Mouse (Mus musculus) spleen, adult 2 months (tissue): ENCODE results near the gene Tmem229b. TPM values are rescaled to one million over a fixed set of nuclear protein-coding genes. Genes with fewer than 3 reads are reported as not detected.

Experiments
- DNase-seq, 2 experiments: peaks; one replicate each; pipeline versions ENCODE4 v3.0.0 to v3.0.0-alpha.2; 2012 to 2021; ENCODE audit warnings: low spot score in 2 of 2, low read depth in 1 of 2
- H3K27ac ChIP-seq: fragments of 200-500 bp; 2 replicates; pipeline ENCODE4 v1.5.1; 2012; ENCODE audit warnings: low read length, inconsistent platforms; ENCODE audit not compliant: insufficient read depth
- H3K27me3 ChIP-seq: fragments of 200-500 bp; 2 replicates; pipeline ENCODE4 v1.6.1; 2012; ENCODE audit warnings: mild to moderate bottlenecking, moderate library complexity, low read length, inconsistent platforms; ENCODE audit not compliant: control insufficient read depth, insufficient read depth
- H3K36me3 ChIP-seq: fragments of 200-500 bp; 2 replicates; pipeline ENCODE4 v1.6.1; 2012; ENCODE audit warnings: mild to moderate bottlenecking, low read length, inconsistent platforms; ENCODE audit not compliant: control insufficient read depth, insufficient read depth
- H3K4me1 ChIP-seq: fragments of 200-500 bp; 2 replicates; pipeline ENCODE4 v1.6.1; 2011; ENCODE audit warnings: inconsistent platforms; ENCODE audit not compliant: control insufficient read depth, insufficient read depth, insufficient read length
- H3K4me3 ChIP-seq: fragments of 200-500 bp; 2 replicates; pipeline ENCODE4 v1.5.1; 2011; ENCODE audit warnings: mild to moderate bottlenecking, inconsistent platforms; ENCODE audit not compliant: insufficient read depth, insufficient read length; ENCODE audit errors: extremely low read depth
- CTCF ChIP-seq: fragments of 200-500 bp; IDR thresholded peaks from 2 replicates; pipeline ENCODE4 v1.5.1; 2011; ENCODE audit warnings: mild to moderate bottlenecking, inconsistent platforms; ENCODE audit not compliant: insufficient read depth, insufficient read length, insufficient replicate concordance; ENCODE audit errors: extremely low read depth
- POLR2A ChIP-seq: fragments of 200-500 bp; IDR thresholded peaks from 2 replicates; pipeline ENCODE4 v1.6.1; 2011; ENCODE audit warnings: low read depth, low read length, inconsistent platforms
- WGBS: fragments of 180-500 bp; shearing (Covaris S2); methylation state at CpG from one replicate; pipeline ENCODE4 v1.1.7; 2018; 5-methylcytosine and 5-hydroxymethylcytosine counted together
- polyA plus RNA-seq: library from polyadenylated mRNA; depleted of rRNA; stranded (reverse); fragments of >200 nt; gene quantifications from 2 replicates; pipeline ENCODE4 v1.2.3, GENCODE M21; 2012

Gene Tmem229b
- polyA plus RNA-seq, 1 experiment: 41.6 TPM

- no peaks in the 10 kb centered on the region for H3K27me3 ChIP-seq
- WGBS: 81% methylated on average over 9 of the region's 9 CpGs
- no peak for TF ChIP-seq CTCF
- TF ChIP-seq POLR2A: no peak
- no peaks in the 10 kb centered on the region for H3K36me3 ChIP-seq
- no peak overlapping the region for H3K27ac ChIP-seq
- no peak overlapping the region for H3K4me3 ChIP-seq
- no peaks in the 10 kb centered on the region for H3K4me1 ChIP-seq
- DNase-seq: no peak
These were observed 19.8 kb downstream of the Tmem229b start for GRCm38 (mm10) chr12:78987581-78988081.

DNA sequence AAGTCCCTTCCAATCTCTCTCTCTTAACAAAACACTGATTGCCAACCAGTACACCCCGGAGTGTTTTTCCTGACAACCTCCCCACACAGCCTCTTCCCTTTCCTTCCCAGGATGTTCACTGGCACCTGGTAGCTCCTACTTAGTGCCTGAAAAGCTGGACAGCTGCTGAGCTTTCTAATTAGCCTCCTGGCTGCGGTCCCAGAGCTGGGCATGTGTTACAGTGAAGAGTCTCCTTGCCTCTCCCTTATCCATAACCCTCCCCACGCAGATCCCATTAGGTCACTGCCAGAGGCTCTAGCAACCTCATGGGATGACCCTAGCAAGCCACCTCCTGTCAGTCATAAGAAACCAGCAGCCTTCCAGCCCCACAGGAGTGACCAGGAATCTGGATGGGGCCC lies 23.4 kb downstream of the Tmem229b start:
- Histone ChIP-seq H3K36me3 (no peaks in the 10 kb centered on the region), H3K4me3 (no peak overlapping the region), H3K4me1 (peaks cover 6% of the 10 kb centered on the region; the same call in 1 of the 2 replicates), H3K27ac (no peak overlapping the region), H3K27me3 (no peaks in the 10 kb centered on the region)
- DNase-seq: no peak
- WGBS: 84% methylated on average over 3 of the region's 3 CpGs
- TF ChIP-seq POLR2A (no peak), CTCF (no peak)

DNA sequence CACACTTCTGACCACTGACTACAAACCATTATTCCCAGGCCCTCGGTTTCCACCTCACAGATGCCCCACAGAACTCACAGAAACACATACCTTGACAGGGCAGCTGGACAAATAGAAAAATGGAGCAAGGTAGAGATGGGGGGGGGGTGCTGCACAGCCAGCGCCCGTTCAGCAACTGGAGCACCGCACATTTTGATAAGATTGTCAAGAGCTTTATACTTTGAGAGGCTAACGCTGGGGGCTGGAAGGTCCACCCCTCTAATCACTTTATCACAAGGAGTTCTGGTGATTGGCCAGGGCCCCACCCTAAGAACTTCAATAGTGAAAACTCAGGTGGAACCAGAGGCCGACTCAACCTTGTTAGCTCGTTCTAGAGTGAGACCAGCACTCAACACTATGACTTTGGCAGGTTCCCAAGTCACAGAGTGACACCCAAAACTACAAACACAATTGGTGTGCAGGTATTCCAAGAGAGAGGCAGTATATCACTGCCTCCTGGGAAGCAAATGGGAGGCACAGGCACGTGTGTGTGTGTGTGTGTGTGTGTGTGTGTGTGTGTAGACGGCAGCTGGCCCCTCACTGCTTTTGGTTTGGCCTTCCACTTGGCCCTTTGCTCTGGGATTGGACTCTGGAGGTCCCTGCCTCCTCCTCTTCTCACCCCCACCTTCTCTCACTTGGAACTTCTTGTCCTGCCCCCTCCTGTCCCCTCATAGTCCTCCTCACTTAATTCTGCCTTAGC lies 24.0 kb downstream of the Tmem229b start:
- no peaks in the 10 kb centered on the region for H3K27me3 ChIP-seq
- H3K4me3 ChIP-seq: no peak overlapping the region
- TF ChIP-seq POLR2A (no peak), CTCF (no peak)
- H3K27ac ChIP-seq: no peak overlapping the region
- peaks cover 6% of the 10 kb centered on the region; the same call in 1 of the 2 replicates for H3K4me1 ChIP-seq
- DNase-seq: no peak
- no peaks in the 10 kb centered on the region for H3K36me3 ChIP-seq
- 78% methylated on average over 9 of the region's 9 CpGs for WGBS

DNA sequence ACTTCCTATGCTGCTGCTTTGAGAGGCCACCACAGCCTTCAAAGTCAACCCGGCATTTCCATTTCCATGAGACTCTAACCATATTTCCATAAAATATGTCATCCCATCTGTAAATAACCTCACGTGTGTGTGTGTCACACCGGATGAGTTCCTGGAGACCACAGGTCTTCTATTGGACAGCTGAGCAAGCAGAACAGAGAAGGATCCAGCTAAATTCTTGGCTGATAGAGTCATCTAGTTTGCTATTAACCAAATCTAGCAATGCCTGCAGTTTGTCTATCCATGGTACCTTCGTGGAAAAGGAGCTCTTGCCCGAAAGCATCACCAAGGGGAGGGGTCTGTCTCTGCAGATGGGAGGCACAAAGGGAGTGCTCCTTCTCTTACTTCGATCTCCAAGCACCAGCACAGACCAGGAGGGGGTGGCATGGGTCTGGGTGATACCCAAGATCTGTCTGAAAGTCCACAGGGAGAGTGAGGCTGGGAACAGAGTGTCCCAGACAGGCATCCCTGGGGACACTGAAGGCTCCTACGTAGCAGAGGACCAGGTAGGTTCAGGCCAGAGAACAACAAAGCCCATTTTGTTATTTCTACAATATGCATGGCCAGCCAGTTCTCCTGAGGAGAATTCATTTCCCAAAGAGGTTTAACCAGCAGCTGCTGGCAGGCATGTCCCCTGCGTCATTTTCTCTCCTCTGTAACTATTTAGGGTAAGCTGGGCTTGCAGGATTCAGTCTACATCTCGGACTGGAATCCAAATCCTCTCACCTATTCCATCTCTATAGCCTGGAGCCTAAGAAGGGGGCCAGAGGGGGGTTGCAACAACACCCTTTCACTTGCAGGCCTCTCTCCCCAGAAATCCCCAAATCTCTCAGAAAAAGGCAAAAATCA lies 25.2 kb downstream of the Tmem229b start:
- DNase-seq: no peak
- WGBS: 86% methylated on average over 9 of the region's 9 CpGs
- H3K27me3 ChIP-seq: no peaks in the 10 kb centered on the region
- 0 out of 2 replicates have a peak overlapping the region, but pooled peaks have one; percentile 81 for H3K27ac ChIP-seq
- no peak for TF ChIP-seq CTCF
- no peak for TF ChIP-seq POLR2A
- peaks cover 18% of the 10 kb centered on the region for H3K4me1 ChIP-seq
- H3K4me3 ChIP-seq: no peak overlapping the region
- peaks cover 4% of the 10 kb centered on the region; the same call in 1 of the 2 replicates for H3K36me3 ChIP-seq

GRCm38 (mm10) chr12:78981131-78981530 lies 26.3 kb downstream of the Tmem229b start:
- Histone ChIP-seq H3K27ac (peak overlapping the region; percentile 81), H3K27me3 (no peaks in the 10 kb centered on the region), H3K36me3 (peaks cover 4% of the 10 kb centered on the region; the same call in 1 of the 2 replicates), H3K4me1 (peaks cover 28% of the 10 kb centered on the region), H3K4me3 (peak overlapping the region; percentile 43; the same call in 1 of the 2 replicates)
- WGBS: 50% methylated on average over 2 of the region's 2 CpGs
- peak in 1 of 2 experiments; percentile 2 for DNase-seq
- TF ChIP-seq POLR2A: no peak
- TF ChIP-seq CTCF: no peak

- WGBS: 2% methylated on average over 5 of the region's 5 CpGs
- TF ChIP-seq POLR2A: no peak; the same call in 1 of the 2 replicates
- no peak for TF ChIP-seq CTCF
- H3K36me3 ChIP-seq: peaks cover 4% of the 10 kb centered on the region; the same call in 1 of the 2 replicates
- H3K27me3 ChIP-seq: no peaks in the 10 kb centered on the region
- H3K4me3 ChIP-seq: peak overlapping the region; percentile 66
- peaks cover 28% of the 10 kb centered on the region for H3K4me1 ChIP-seq
- peak; percentile 64 to 66 for DNase-seq
- peak overlapping the region; percentile 87 for H3K27ac ChIP-seq
These were observed 26.7 kb downstream of the Tmem229b start for GRCm38 (mm10) chr12:78980683-78981091.
